Mouse (Mus musculus): ENCODE measurements around the gene Gata5. TPM values are rescaled to one million over a fixed set of nuclear protein-coding genes. Genes with fewer than 3 reads are reported as not detected.

Gata5 gene
- polyA plus RNA-seq, 1 experiment from 2014 or later, result not detected

DNA sequence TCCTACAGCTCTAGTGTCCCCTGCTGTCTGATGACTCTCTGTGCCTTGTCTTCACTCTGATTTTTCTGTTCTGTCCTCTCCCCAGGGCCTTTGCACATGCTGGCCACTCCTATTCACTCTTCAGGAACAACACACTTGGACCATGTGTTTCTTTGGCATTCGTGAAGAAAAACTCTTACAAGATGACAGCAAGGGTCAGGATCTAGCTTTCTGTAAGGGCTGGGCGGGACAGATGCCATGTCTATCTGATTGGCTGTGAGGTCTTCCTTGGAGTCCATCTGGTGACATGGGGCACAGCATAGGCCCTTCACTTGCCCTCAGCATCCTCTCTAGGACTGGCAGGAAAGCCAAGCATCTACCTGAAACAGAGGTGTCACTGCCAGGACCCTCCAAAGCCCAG lies 28.5 kb downstream of the Gata5 start:
- 0 out of 2 replicates have a peak, but pooled peaks cover 3% of the 10 kb centered on the region for H3K9me3 ChIP-seq
- no peak overlapping the region for H3K4me3 ChIP-seq
- H3K4me1 ChIP-seq, result no peaks in the 10 kb centered on the region
- H3K4me2 ChIP-seq, result no peak overlapping the region
- H3K27me3 ChIP-seq (replicated peaks), result no peaks in the 10 kb centered on the region
- H3K36me3 ChIP-seq (replicated peaks), result no peaks in the 10 kb centered on the region
- ATAC-seq (replicated peaks), result no peak
- WGBS, result 71% methylated on average over 2 of the region's 2 CpGs
- H3K27ac ChIP-seq, result no peak overlapping the region
- H3K9ac ChIP-seq, result no peak overlapping the region

DNA sequence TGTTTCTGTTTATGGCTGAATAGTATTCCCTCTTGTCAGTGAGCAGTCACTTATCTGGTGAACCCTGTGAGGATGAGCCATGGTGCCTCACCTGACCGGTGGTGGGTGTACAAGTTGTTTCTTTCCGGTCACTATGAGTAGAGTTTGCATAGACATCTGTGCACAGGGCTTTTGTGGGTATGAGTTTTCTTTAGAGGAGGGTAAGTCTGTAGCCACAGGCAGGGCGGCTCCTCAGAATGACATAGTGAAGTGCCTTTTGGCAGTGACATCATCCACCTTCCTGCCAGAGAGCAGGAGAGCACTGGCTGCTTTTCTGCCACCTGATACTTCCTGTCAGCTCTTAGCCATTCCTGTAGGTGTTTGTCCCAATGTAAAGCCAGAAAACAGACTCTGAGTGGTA lies 29.0 kb downstream of the Gata5 start:
- H3K27ac ChIP-seq, result no peak overlapping the region
- no peaks in the 10 kb centered on the region for H3K36me3 ChIP-seq (replicated peaks)
- no peak overlapping the region for H3K4me2 ChIP-seq
- 79% methylated on average over 3 of the region's 3 CpGs for WGBS
- H3K4me3 ChIP-seq, result no peak overlapping the region
- H3K9ac ChIP-seq, result no peak overlapping the region
- ATAC-seq (replicated peaks), result no peak
- H3K27me3 ChIP-seq (replicated peaks), result no peaks in the 10 kb centered on the region
- no peaks in the 10 kb centered on the region for H3K4me1 ChIP-seq
- 0 out of 2 replicates have a peak, but pooled peaks cover 3% of the 10 kb centered on the region for H3K9me3 ChIP-seq

DNA sequence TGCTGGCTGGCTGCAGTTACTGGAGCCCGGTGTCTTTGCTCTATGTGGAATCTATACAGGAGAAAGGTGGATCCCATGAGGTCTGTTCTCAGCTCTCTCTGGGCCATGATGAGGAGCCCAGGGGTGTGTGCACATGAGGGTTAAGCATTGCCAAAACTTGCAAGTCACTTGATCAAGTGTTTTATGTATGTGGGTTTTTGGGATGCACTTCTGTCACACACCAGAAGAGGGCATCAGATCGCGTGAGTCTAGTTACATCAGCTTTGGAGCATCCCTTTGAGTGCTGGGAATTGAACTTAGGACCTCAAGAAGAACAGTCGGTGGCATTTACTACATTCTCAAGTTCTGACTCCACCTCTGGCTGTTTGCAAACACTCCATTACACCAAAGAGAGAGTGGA lies 29.9 kb downstream of the Gata5 start:
- Histone ChIP-seq H3K4me1 (no peaks in the 10 kb centered on the region), H3K36me3 (replicated peaks) (no peaks in the 10 kb centered on the region), H3K4me2 (no peak overlapping the region), H3K27me3 (replicated peaks) (no peaks in the 10 kb centered on the region), H3K9me3 (0 out of 2 replicates have a peak, but pooled peaks cover 3% of the 10 kb centered on the region), H3K27ac (no peak overlapping the region), H3K4me3 (no peak overlapping the region), H3K9ac (no peak overlapping the region)
- 52% methylated on average over 4 of the region's 4 CpGs for WGBS
- ATAC-seq (replicated peaks), result no peak

DNA sequence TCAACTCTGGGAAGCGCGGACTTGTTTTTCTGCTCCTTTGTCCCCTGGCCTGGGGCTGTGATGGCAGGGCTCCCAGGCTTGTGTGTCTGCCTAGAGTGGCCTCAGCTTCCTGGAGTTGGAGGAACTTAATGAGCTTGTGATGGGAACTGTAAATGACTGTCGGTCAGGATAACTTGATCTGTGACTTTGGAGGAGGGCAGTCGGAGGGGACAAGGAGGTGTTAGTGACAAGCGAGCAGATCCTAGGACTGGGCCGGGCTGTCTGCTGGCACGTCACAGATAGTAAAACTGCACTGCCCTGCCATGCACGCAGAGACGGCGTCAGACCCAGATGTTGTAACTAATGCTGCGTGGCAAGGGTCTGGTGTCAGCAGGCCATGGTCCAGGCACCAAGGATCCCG lies 31.0 kb downstream of the Gata5 start:
- H3K36me3 ChIP-seq (replicated peaks), result no peaks in the 10 kb centered on the region
- H3K4me2 ChIP-seq, result no peak overlapping the region
- no peak for ATAC-seq (replicated peaks)
- H3K9ac ChIP-seq, result no peak overlapping the region
- 94% methylated on average over 12 of the region's 12 CpGs for WGBS
- H3K4me1 ChIP-seq, result no peaks in the 10 kb centered on the region
- H3K4me3 ChIP-seq, result no peak overlapping the region
- 0 out of 2 replicates have a peak, but pooled peaks cover 3% of the 10 kb centered on the region for H3K9me3 ChIP-seq
- no peaks in the 10 kb centered on the region for H3K27me3 ChIP-seq (replicated peaks)
- no peak overlapping the region for H3K27ac ChIP-seq

DNA sequence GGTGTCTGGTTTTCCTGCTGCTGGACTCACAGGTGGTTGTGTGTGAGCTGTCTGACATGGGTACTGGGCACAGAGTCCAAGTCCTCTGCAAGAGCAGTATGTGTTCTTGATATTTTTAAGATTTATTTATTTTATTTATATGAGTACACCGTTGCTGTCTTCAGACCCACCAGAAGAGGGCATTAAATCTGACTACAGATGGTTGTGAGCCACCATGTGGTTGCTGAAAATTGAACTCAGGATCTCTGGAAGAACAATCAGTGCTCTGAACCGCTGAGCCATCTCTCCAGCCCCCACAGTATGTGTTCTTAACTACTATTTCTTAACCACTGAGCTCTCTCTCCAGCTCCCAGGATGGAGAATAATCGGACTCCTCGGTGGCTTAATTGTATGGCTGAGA lies 32.3 kb downstream of the Gata5 start:
- no peak for ATAC-seq (replicated peaks)
- no peak overlapping the region for H3K4me2 ChIP-seq
- no peak overlapping the region for H3K27ac ChIP-seq
- H3K9ac ChIP-seq, result no peak overlapping the region
- H3K4me1 ChIP-seq, result no peaks in the 10 kb centered on the region
- 0 out of 2 replicates have a peak, but pooled peaks cover 3% of the 10 kb centered on the region for H3K9me3 ChIP-seq
- WGBS, result 76% methylated on average over 4 of the region's 4 CpGs
- no peak overlapping the region for H3K4me3 ChIP-seq
- no peaks in the 10 kb centered on the region for H3K36me3 ChIP-seq (replicated peaks)
- no peaks in the 10 kb centered on the region for H3K27me3 ChIP-seq (replicated peaks)

DNA sequence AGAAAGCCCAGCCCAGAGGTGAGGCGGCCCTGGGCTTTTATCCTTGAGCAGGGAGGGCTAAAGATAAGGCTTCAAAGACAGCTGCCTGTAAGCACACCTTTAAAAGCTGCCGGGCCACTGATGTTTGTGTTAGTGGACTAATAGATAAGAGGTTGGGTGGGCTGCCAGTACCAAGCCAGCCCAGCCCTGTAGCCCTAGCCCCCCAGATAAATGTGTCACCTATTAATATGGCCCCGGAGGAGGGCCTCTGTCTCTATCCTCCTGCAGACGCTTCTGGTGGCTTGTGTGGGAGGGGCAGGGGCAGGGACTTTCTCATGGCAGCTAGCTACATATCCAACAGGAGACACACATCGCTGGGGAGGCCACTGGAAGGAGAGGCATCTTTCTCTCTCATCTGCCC lies 33.7 kb downstream of the Gata5 start:
- Histone ChIP-seq H3K36me3 (replicated peaks) (no peaks in the 10 kb centered on the region), H3K27me3 (replicated peaks) (no peaks in the 10 kb centered on the region), H3K4me3 (no peak overlapping the region), H3K4me2 (no peak overlapping the region), H3K9ac (no peak overlapping the region), H3K27ac (no peak overlapping the region), H3K4me1 (no peaks in the 10 kb centered on the region), H3K9me3 (0 out of 2 replicates have a peak, but pooled peaks cover 3% of the 10 kb centered on the region)
- 60% methylated on average over 5 of the region's 5 CpGs for WGBS
- ATAC-seq (replicated peaks), result no peak

DNA sequence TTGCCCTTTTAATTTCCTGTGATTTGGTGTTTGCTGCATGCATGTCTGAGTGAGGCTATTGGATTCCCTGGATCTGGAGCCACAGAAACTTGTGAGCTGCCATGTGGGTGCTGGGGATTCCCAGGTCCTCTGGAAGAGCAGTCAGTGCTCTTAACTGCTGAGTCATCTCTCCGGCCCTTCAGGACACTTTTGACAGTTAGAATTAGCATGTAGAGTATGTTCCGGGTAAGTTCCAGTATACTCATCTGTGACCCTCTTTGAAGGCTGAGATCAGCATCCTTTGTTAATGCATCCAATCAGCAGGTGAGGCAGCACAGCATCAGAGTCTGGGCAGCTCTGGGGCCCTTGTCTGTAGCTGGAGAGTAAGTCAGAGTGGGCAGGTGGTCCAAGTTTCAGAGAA lies 34.2 kb downstream of the Gata5 start:
- no peaks in the 10 kb centered on the region for H3K4me1 ChIP-seq
- no peak overlapping the region for H3K27ac ChIP-seq
- H3K4me3 ChIP-seq, result no peak overlapping the region
- no peaks in the 10 kb centered on the region for H3K27me3 ChIP-seq (replicated peaks)
- 0 out of 2 replicates have a peak, but pooled peaks cover 3% of the 10 kb centered on the region for H3K9me3 ChIP-seq
- no peak overlapping the region for H3K9ac ChIP-seq
- H3K4me2 ChIP-seq, result no peak overlapping the region
- H3K36me3 ChIP-seq (replicated peaks), result no peaks in the 10 kb centered on the region
- ATAC-seq (replicated peaks), result no peak
- WGBS, result 75% methylated on average over 2 of the region's 2 CpGs

DNA sequence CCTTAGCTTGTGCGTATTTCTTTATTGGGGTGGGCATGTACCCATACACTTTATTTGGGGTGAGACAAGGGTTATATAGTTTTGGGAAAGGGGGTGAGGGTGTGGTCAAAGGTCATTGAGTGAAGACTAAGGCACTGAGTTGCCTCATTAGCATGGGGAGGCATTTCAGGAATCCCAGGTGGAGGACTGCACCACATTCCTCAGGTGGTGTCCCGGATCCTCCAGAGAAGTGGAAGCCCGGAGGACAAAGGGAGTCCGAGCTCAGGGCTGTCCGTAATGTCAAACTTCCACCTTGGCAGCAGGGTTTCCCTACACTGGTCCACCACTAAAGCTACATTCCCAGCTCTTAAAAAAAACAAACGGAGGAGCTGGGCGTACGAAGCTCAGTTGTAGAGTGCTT lies 41.6 kb downstream of the Gata5 start:
- H3K36me3 ChIP-seq (replicated peaks), result no peaks in the 10 kb centered on the region

DNA sequence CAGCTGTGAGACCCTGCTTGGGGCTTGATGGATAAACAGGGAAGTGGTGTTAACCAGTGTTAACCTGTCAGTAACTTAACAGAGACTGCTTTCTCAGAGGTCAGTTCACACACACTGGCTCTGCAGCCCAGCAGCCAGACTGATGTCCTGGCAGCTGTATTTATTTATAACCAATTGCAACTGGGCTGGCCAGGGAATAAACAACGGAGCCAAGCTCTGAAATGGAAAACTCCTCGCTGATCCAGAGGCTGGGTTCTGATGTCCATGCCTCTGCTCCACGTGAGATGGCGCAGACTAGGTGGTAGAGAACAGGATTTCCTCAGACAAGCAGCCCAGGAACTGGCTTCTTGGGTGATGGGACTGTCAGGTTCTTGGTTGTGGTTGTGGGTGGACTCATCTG lies 42.5 kb downstream of the Gata5 start:
- Histone ChIP-seq H3K9ac (no peak overlapping the region), H3K4me1 (no peaks in the 10 kb centered on the region), H3K4me2 (no peak overlapping the region), H3K27me3 (replicated peaks) (no peaks in the 10 kb centered on the region), H3K27ac (no peak overlapping the region), H3K36me3 (replicated peaks) (no peaks in the 10 kb centered on the region), H3K4me3 (no peak overlapping the region), H3K9me3 (no peaks in the 10 kb centered on the region)
- ATAC-seq (replicated peaks), result no peak
- 84% methylated on average over 4 of the region's 4 CpGs for WGBS

More for the DNA sequence above, 41.6 kb downstream of the Gata5 start:
- Histone ChIP-seq H3K27ac (no peak overlapping the region), H3K9ac (no peak overlapping the region), H3K4me2 (no peak overlapping the region), H3K9me3 (no peaks in the 10 kb centered on the region), H3K27me3 (replicated peaks) (no peaks in the 10 kb centered on the region), H3K4me1 (no peaks in the 10 kb centered on the region), H3K4me3 (no peak overlapping the region)
- 81% methylated on average over 8 of the region's 8 CpGs for WGBS
- ATAC-seq (replicated peaks), result no peak

DNA sequence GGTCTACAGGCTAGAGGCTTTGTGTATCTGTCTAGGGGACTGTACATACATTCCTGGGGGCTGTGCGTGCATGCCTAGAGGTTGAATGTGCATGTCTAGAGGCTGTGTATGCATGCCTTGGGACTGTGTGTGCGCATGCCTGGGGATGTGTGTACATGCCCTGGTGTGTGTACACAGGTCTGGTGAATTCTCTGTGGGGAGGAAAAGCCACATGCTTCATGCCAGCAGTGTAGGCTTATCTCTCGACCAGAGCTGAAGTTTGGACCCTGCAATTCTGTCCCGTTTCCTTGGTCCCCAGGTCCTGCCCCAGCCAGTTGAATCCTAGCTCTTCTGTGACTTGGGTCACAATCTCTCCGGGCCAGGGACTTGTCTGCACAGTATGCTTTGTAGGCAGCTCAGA lies 42.9 kb downstream of the Gata5 start:
- Histone ChIP-seq H3K4me3 (no peak overlapping the region), H3K27ac (no peak overlapping the region), H3K27me3 (replicated peaks) (no peaks in the 10 kb centered on the region), H3K9me3 (no peaks in the 10 kb centered on the region), H3K4me2 (no peak overlapping the region), H3K4me1 (no peaks in the 10 kb centered on the region), H3K36me3 (replicated peaks) (no peaks in the 10 kb centered on the region), H3K9ac (no peak overlapping the region)
- no peak for ATAC-seq (replicated peaks)
- 85% methylated on average over 5 of the region's 5 CpGs for WGBS

DNA sequence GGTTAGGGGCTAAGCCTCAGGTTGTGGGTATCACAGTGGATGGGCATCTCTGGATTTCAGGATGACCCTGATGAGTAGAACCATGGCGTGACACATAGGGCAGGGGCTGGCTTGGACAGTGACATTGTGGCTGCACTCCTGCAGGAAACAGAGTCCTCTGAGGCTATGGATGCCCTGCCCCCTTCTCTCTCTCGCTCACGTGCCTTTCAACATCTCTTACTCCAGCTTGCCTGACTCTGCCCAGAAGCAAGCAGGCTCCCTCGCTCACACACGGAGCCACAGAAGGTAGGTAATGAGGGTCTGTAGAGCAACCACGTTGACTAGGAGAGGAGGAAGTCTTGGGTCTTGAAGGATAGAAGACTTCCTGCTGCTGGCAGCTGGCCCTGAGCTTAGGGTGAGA lies 44.0 kb downstream of the Gata5 start:
- no peak overlapping the region for H3K4me3 ChIP-seq
- H3K27ac ChIP-seq, result no peak overlapping the region
- no peaks in the 10 kb centered on the region for H3K9me3 ChIP-seq
- no peaks in the 10 kb centered on the region for H3K36me3 ChIP-seq (replicated peaks)
- 65% methylated on average over 6 of the region's 6 CpGs for WGBS
- no peak overlapping the region for H3K9ac ChIP-seq
- no peaks in the 10 kb centered on the region for H3K27me3 ChIP-seq (replicated peaks)
- H3K4me1 ChIP-seq, result no peaks in the 10 kb centered on the region
- H3K4me2 ChIP-seq, result no peak overlapping the region
- ATAC-seq (replicated peaks), result no peak

DNA sequence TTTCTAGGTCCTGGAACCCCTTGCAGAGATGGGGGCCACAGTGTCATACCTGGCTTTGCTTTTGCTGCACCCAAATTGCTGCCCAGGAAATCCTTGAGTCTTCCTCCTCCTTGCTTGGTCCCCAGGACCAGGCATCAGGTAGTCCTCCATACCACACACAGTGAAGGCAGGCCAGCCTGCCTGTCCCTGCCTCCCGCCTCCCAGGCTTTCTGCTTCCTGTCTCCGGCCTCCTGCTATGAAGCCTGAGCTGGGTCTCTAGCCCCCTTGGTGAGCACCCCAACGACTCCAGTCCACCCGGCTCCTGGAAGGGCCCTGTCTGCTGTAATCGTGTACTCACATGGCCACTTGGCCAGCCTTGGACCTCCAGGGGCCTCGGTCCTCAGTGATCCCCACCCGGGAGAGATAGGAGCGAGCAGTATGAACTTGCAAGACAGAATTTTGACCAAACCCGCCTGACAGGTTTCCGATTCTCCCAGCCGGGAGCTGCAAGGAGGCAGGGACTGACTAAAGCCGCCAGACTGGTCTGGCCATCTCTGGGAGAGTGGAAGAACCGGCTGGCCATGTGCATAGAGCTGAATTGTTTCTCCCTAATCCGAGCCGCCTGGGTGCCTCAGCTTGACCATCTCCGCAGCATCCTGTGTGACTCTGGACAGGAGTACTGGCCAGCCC lies 44.9 kb downstream of the Gata5 start, which contains the start of gene Rbbp8nl:
TSS of gene Rbbp8nl (minus strand) at position 440 of the 669 bp plus-strand sequence.
- Histone ChIP-seq H3K36me3 (replicated peaks) (no peaks in the 10 kb centered on the region), H3K4me2 (no peak within 1 kb of the TSS), H3K27me3 (replicated peaks) (no peaks in the 10 kb centered on the region), H3K9me3 (no peaks in the 10 kb centered on the region), H3K4me3 (no peak within 1 kb of the TSS), H3K27ac (no peak within 1 kb of the TSS), H3K4me1 (no peaks in the 10 kb centered on the region), H3K9ac (no peak within 1 kb of the TSS)
- 42% methylated on average over 16 of the region's 16 CpGs for WGBS
- ATAC-seq (replicated peaks), result no peak

DNA sequence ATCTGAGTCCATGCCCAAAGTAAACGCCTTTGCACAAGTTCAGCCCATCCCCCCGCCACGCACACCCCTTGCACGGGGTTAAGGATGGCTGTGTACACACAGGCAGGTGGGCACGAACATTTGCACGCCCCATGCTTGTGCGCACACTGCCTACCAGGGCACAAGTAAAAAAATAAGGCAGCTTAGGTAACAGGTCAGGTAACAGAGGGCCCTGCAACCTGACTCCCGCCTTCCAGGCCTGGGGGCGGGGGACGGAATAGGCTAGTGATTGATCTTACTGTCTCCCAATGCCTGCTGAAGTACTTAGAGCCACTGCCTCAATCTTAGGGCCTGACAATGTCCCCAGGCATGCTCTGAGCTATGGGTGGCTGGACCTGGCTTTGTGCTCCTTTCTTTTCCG lies 45.5 kb downstream of the Gata5 start:
- H3K9me3 ChIP-seq, result no peaks in the 10 kb centered on the region
- H3K9ac ChIP-seq, result no peak overlapping the region
- H3K27ac ChIP-seq, result no peak overlapping the region
- 70% methylated on average over 11 of the region's 11 CpGs for WGBS
- ATAC-seq (replicated peaks), result no peak
- H3K4me3 ChIP-seq, result no peak overlapping the region
- H3K4me2 ChIP-seq, result no peak overlapping the region
- no peaks in the 10 kb centered on the region for H3K4me1 ChIP-seq
- no peaks in the 10 kb centered on the region for H3K36me3 ChIP-seq (replicated peaks)
- no peaks in the 10 kb centered on the region for H3K27me3 ChIP-seq (replicated peaks)
